Mouse (Mus musculus): ENCODE data around the gene Trpm5.

DNA sequence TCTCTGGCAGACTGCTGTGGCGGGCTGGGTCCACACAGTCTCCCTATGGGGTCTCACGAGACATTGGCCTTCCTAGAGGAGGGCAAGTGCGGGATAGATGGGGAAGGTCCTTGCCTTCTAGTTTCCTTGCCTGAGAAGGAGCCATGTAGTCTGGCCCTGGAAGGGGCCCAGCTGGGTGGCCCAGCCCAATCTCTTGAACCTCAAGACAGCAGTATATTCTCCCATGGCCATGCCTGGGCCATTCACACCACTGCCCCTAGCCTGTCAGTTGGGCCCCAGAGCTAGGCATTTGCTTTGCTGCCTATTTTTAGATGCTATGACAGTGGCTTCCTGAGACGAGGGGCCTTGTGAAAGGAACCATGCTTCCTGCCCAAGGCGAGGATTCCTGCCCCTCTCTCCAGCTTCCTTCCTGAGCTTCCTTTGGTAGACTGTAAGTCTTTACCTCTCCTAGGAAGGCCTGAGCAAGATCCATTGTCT is 36.2 kb downstream of the Trpm5 start:
- TF ChIP-seq GATA1 (IDR thresholded peaks at IDR 0.05; ENCODE audit: low read length), result no peak
- no peak for TF ChIP-seq TAL1 (IDR thresholded peaks at IDR 0.05; ENCODE audit: low read length)
